Mouse (Mus musculus): ENCODE results near the gene Hist2h2bb.

- TF ChIP-seq CTCF (conservative IDR thresholded peaks at IDR 0.05; ENCODE audit: insufficient read depth, insufficient read length, low read depth, low read length), result no peak
- TF ChIP-seq POLR2A (IDR thresholded peaks at IDR 0.05; ENCODE audit: low read depth, low read length), result no peak
These were observed 39.9 kb downstream of the Hist2h2bb start for GRCm38 (mm10) chr3:96309441-96309840.

Measured in kidney, adult 2 months (tissue).